Mouse (Mus musculus) testis, adult 2 months (tissue): ENCODE results near the gene Sec61a2.

ENCODE experiments used
- CTCF ChIP-seq: fragments of 200-500 bp; IDR thresholded peaks from 2 replicates; pipeline ENCODE4 v1.5.1; 2012; ENCODE audit warnings: low read depth, mild to moderate bottlenecking, inconsistent platforms, low read length, moderate library complexity; ENCODE audit not compliant: control insufficient read depth, insufficient read depth, insufficient replicate concordance
- POLR2A ChIP-seq: fragments of 200-500 bp; IDR thresholded peaks from 2 replicates; pipeline ENCODE4 v1.6.1; 2012; ENCODE audit warnings: low read depth, mild to moderate bottlenecking, inconsistent platforms, low read length, moderate library complexity; ENCODE audit not compliant: control insufficient read depth

DNA sequence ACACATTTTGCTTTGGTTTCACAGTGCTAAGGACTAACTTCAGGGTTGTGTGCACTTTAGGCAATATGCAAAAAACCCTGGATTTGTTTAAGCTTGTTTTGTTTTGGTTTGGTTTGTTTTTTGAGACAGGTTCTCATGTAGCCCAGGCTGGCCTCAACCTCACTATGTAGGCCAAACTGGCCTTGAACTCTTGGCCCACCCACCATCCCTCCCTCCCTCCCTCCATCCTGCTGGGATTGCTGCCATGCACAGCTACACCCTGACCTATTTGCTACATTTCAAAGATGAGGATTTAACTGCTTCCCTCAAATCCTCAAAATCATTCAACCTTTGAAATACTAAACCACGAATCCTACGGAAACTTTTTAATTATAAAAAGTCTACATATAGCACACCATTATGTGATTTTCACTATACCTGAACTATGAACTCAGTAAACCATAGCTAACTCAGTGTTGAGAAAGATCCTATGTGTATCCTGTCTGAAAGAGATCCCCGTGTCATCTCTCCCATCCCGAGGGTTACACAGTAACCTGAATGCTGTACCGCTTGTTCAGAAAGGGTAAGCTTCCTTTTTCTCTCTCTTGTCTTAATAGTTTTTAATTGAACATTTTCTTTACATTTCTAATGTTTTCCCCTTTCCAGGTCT is 69.8 kb downstream of the Sec61a2 start:
- no peak for TF ChIP-seq CTCF
- TF ChIP-seq POLR2A = no peak
